Mouse (Mus musculus): ENCODE measurements around the gene Retnlg. TPM values are rescaled to one million over a fixed set of nuclear protein-coding genes. Genes with fewer than 3 reads are reported as not detected.

Gene Retnlg
- polyA plus RNA-seq, 1 experiment, result 1.00 TPM

GRCm38 (mm10) chr16:48923724-48924123 is 51.3 kb downstream of the Retnlg start:
- TF ChIP-seq CTCF (IDR thresholded peaks at IDR 0.05; ENCODE audit: borderline replicate concordance, insufficient read depth, low read depth, low read length) (no peak), POLR2A (IDR thresholded peaks at IDR 0.05; ENCODE audit: borderline replicate concordance, insufficient read depth, low read length) (no peak)
- H3K27ac ChIP-seq (ENCODE audit: insufficient read depth, low read length), result no peak overlapping the region
- H3K27me3 ChIP-seq (ENCODE audit: control insufficient read depth, insufficient read depth, low read length), result no peaks in the 10 kb centered on the region
- WGBS, result 90% methylated on average over 1 of the region's 1 CpGs
- no peak overlapping the region for H3K4me3 ChIP-seq (replicated peaks; ENCODE audit: insufficient read depth, low read depth, low read length)
- DNase-seq, result no peak
- no peaks in the 10 kb centered on the region for H3K4me1 ChIP-seq (ENCODE audit: control insufficient read depth, insufficient read depth, low read length)

Other genes with a start within 250 kb of the Retnlg start
- gene Trat1, start 100.6 kb upstream of the Retnlg start, polyA plus RNA-seq (2012; rRNA removed), result 0.03 TPM in 1 of 2 replicates, not detected in the other
- gene Retnlb, start 55.8 kb upstream of the Retnlg start, polyA plus RNA-seq (2012; rRNA removed), result not detected in 2 replicates
- gene Retnla, start 30.1 kb upstream of the Retnlg start, polyA plus RNA-seq (2012; rRNA removed), result 0.22 TPM in 1 of 2 replicates, not detected in the other
- gene Dzip3, start 121.5 kb downstream of the Retnlg start, polyA plus RNA-seq (2012; rRNA removed), result 67.2 and 76.2 TPM in 2 replicates
- 1.4 and 1.9 TPM in 2 replicates for gene Cip2a, start 121.6 kb downstream of the Retnlg start, polyA plus RNA-seq (2012; rRNA removed)
- gene Myh15, start 184.9 kb downstream of the Retnlg start, polyA plus RNA-seq (2012; rRNA removed), result 0.21 and 0.31 TPM in 2 replicates

Data from cerebellum, adult 2 months (tissue).